Mouse (Mus musculus) embryonic facial prominence, embryonic 12.5 days (tissue): ENCODE measurements around the gene H2-M10.4. TPM values are rescaled to one million over a fixed set of nuclear protein-coding genes. Genes with fewer than 3 reads are reported as not detected.
"Not testable (repeated sequence)": the region's sequence is repeated elsewhere in the genome, so short reads cannot be mapped to it uniquely, and the experiment has no call there.

Experiments used
- ATAC-seq: fragments of 200-750 bp; cut with Nextera tagmentation; 2 replicates; pipeline ENCODE4 v1.8.0; 2017; ENCODE audit not compliant: insufficient number of reproducible peaks, insufficient read depth, low FRiP score, low TSS enrichment
- H3K27ac ChIP-seq: fragments of 300-500 bp; sonication (generic); 2 replicates; pipeline ENCODE4 v1.5.1; 2016; ENCODE audit warnings: mild to moderate bottlenecking
- H3K27me3 ChIP-seq: fragments of 300-500 bp; sonication (generic); 2 replicates; pipeline ENCODE4 v1.6.1; 2016; ENCODE audit warnings: mild to moderate bottlenecking, moderate library complexity
- H3K36me3 ChIP-seq: fragments of 300-500 bp; sonication (generic); 2 replicates; pipeline ENCODE4 v1.6.1; 2016; ENCODE audit warnings: mild to moderate bottlenecking
- H3K4me1 ChIP-seq: fragments of 300-500 bp; sonication (generic); 2 replicates; pipeline ENCODE4 v1.6.1; 2016
- H3K4me2 ChIP-seq: fragments of 300-500 bp; sonication (generic); replicated peaks from 2 replicates; pipeline ENCODE4 v1.6.1; 2016; ENCODE audit warnings: mild to moderate bottlenecking, moderate library complexity
- H3K4me3 ChIP-seq: fragments of 300-500 bp; sonication (generic); 2 replicates; pipeline ENCODE4 v1.5.1; 2016; ENCODE audit warnings: mild to moderate bottlenecking
- H3K9ac ChIP-seq: fragments of 300-500 bp; sonication (generic); 2 replicates; pipeline ENCODE4 v1.6.1; 2016; ENCODE audit warnings: mild to moderate bottlenecking, moderate library complexity
- H3K9me3 ChIP-seq: fragments of 300-500 bp; sonication (generic); 2 replicates; pipeline ENCODE4 v1.6.1; 2016; ENCODE audit warnings: mild to moderate bottlenecking, moderate library complexity
- WGBS: fragments of 180-500 bp; shearing (Covaris S2); methylation state at CpG from one replicate; pipeline ENCODE4 v1.1.7; 2016; 5-methylcytosine and 5-hydroxymethylcytosine counted together
- polyA plus RNA-seq: library from polyadenylated mRNA; unstranded; fragments of >200 nt; fragmentation: Nextera tagmentation; extraction: Ambion mirVana; gene quantifications from 2 replicates; pipeline ENCODE4 v1.2.1, GENCODE M21; 2016

H2-M10.4 gene
- polyA plus RNA-seq, result not detected in 2 replicates

DNA sequence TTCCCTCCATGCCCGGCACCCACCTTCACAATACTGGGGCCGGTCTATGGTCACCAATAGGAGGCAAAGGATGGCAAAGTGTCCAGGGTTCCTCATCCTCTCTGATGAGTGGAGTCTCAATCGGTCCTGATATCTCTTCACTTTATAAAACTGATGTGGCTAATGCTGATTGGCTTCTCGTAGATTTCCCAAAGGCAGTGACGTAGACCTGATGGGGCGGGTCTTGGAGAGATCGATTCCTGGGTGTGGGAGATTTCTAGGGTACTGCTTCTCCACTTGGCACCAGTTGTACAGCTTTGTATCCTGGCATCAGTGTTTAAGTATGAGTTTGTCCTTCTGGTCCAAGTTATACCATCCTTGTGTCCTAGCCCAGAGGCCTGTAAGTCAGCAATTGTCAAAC is at the start of gene H2-M10.4:
Gene H2-M10.4, minus strand, starts transcription at position 101 of the 400 bp plus-strand sequence.
- H3K4me3 ChIP-seq, result no peak within 1 kb of the TSS
- no peaks in the 10 kb centered on the region for H3K4me1 ChIP-seq
- ATAC-seq, result no peak
- 90% methylated on average over 7 of the region's 7 CpGs for WGBS
- H3K36me3 ChIP-seq, result no peaks in the 10 kb centered on the region
- no peaks in the 10 kb centered on the region for H3K9me3 ChIP-seq
- H3K27ac ChIP-seq, result no peak within 1 kb of the TSS
- H3K9ac ChIP-seq, result no peak within 1 kb of the TSS
- H3K4me2 ChIP-seq, result no peak within 1 kb of the TSS
- H3K27me3 ChIP-seq, result no peaks in the 10 kb centered on the region

DNA sequence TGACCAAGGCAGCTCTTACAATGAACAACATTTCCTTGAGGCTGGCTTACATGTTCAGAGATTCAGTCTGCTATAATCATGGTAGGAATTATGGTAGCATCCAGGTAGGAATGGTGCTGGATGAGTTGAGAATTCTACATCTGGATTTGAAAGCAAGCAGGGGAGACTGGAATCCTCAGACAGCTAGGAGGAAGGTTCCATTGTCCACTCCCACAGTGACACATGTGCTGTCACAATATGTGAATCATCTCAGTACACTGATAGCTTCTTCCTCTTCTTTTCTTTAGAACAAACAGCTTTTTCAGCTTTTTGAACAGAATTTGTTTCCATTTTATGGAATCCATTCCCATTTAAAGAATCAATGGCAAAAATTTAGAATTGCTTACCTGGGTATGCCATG is 41.8 kb upstream of the H2-M10.4 start:
- no peaks in the 10 kb centered on the region for H3K4me1 ChIP-seq
- no peaks in the 10 kb centered on the region for H3K9me3 ChIP-seq
- no peaks in the 10 kb centered on the region for H3K27me3 ChIP-seq
- H3K36me3 ChIP-seq, result no peaks in the 10 kb centered on the region
- no peak overlapping the region for H3K4me2 ChIP-seq
- no peak overlapping the region for H3K4me3 ChIP-seq
- H3K27ac ChIP-seq, result no peak overlapping the region
- ATAC-seq, result no peak
- no peak overlapping the region for H3K9ac ChIP-seq

GRCm38 (mm10) chr17:36500435-36500834 is 38.3 kb upstream of the H2-M10.4 start:
- no peak overlapping the region for H3K27ac ChIP-seq
- H3K4me1 ChIP-seq, result no peaks in the 10 kb centered on the region
- no peaks in the 10 kb centered on the region for H3K36me3 ChIP-seq
- no peak for ATAC-seq
- H3K4me3 ChIP-seq, result no peak overlapping the region
- no peaks in the 10 kb centered on the region for H3K9me3 ChIP-seq
- no peak overlapping the region for H3K4me2 ChIP-seq
- H3K27me3 ChIP-seq, result no peaks in the 10 kb centered on the region
- no peak overlapping the region for H3K9ac ChIP-seq
- WGBS, result 65% methylated on average over 1 of the region's 1 CpGs

GRCm38 (mm10) chr17:36488181-36488580 is 26.0 kb upstream of the H2-M10.4 start:
- 94% methylated on average over 16 of the region's 16 CpGs for WGBS
- not testable (repeated sequence) for H3K27ac ChIP-seq, H3K4me3 ChIP-seq, H3K4me2 ChIP-seq, H3K36me3 ChIP-seq, H3K9ac ChIP-seq, ATAC-seq, H3K9me3 ChIP-seq, H3K27me3 ChIP-seq, H3K4me1 ChIP-seq

- Histone ChIP-seq H3K4me2 (no peak overlapping the region), H3K27me3 (no peaks in the 10 kb centered on the region), H3K9me3 (no peaks in the 10 kb centered on the region), H3K4me1 (no peaks in the 10 kb centered on the region), H3K36me3 (no peaks in the 10 kb centered on the region), H3K4me3 (no peak overlapping the region), H3K9ac (no peak overlapping the region), H3K27ac (no peak overlapping the region)
- no peak for ATAC-seq
- 82% methylated on average over 1 of the region's 1 CpGs for WGBS
Observed at GRCm38 (mm10) chr17:36486687-36487230, 24.6 kb upstream of the H2-M10.4 start.

GRCm38 (mm10) chr17:36483865-36484264 is 21.7 kb upstream of the H2-M10.4 start:
- Histone ChIP-seq H3K27me3 (no peaks in the 10 kb centered on the region), H3K9me3 (no peaks in the 10 kb centered on the region), H3K4me3 (no peak overlapping the region), H3K36me3 (no peaks in the 10 kb centered on the region), H3K9ac (no peak overlapping the region), H3K4me2 (no peak overlapping the region), H3K4me1 (no peaks in the 10 kb centered on the region), H3K27ac (no peak overlapping the region)
- 80% methylated on average over 3 of the region's 3 CpGs for WGBS
- no peak for ATAC-seq

DNA sequence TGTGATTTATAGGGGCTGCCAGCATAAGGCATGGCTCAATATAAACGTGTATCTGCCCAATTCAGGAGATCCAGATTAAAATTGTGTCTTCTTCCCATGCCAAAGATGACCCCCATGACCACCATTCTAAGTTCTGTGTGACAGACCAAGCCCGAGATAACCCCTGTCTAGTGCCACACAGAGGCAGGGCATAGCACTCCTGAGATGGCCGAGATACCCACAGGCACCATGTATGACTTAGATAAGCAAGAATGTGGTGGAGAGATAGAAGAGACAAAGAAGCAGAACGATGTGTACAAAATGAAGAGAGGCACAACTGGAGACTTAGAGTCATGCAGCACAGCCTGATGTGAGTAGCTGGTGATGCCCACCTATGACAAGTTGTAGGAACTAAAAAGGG is 5.9 kb downstream of the H2-M10.4 start:
- Histone ChIP-seq H3K27me3 (no peaks in the 10 kb centered on the region), H3K9me3 (no peaks in the 10 kb centered on the region), H3K4me1 (no peaks in the 10 kb centered on the region), H3K9ac (no peak overlapping the region), H3K36me3 (no peaks in the 10 kb centered on the region), H3K4me3 (no peak overlapping the region), H3K4me2 (no peak overlapping the region), H3K27ac (no peak overlapping the region)
- 75% methylated on average over 4 of the region's 4 CpGs for WGBS
- ATAC-seq, result no peak

- WGBS, result 77% methylated on average over 2 of the region's 2 CpGs
- Histone ChIP-seq H3K4me2 (no peak overlapping the region), H3K27ac (no peak overlapping the region), H3K4me1 (no peaks in the 10 kb centered on the region), H3K9me3 (no peaks in the 10 kb centered on the region), H3K4me3 (no peak overlapping the region), H3K9ac (no peak overlapping the region), H3K27me3 (no peaks in the 10 kb centered on the region), H3K36me3 (no peaks in the 10 kb centered on the region)
- no peak for ATAC-seq
Observed at GRCm38 (mm10) chr17:36431411-36431810, 30.7 kb downstream of the H2-M10.4 start.

GRCm38 (mm10) chr17:36418091-36418754 is 43.9 kb downstream of the H2-M10.4 start:
- Histone ChIP-seq H3K4me3 (no peak overlapping the region), H3K9me3 (no peaks in the 10 kb centered on the region), H3K27me3 (no peaks in the 10 kb centered on the region), H3K27ac (no peak overlapping the region), H3K4me2 (no peak overlapping the region), H3K4me1 (no peaks in the 10 kb centered on the region), H3K9ac (no peak overlapping the region), H3K36me3 (no peaks in the 10 kb centered on the region)
- ATAC-seq, result no peak
- WGBS, result 26% methylated on average over 4 of the region's 4 CpGs

- Histone ChIP-seq H3K4me3 (no peak overlapping the region), H3K36me3 (no peaks in the 10 kb centered on the region), H3K9me3 (no peaks in the 10 kb centered on the region), H3K4me1 (no peaks in the 10 kb centered on the region), H3K4me2 (no peak overlapping the region), H3K27me3 (no peaks in the 10 kb centered on the region), H3K27ac (no peak overlapping the region), H3K9ac (no peak overlapping the region)
- WGBS, result 59% methylated on average over 2 of the region's 2 CpGs
- ATAC-seq, result no peak
Observed at GRCm38 (mm10) chr17:36417416-36417815, 44.7 kb downstream of the H2-M10.4 start.

DNA sequence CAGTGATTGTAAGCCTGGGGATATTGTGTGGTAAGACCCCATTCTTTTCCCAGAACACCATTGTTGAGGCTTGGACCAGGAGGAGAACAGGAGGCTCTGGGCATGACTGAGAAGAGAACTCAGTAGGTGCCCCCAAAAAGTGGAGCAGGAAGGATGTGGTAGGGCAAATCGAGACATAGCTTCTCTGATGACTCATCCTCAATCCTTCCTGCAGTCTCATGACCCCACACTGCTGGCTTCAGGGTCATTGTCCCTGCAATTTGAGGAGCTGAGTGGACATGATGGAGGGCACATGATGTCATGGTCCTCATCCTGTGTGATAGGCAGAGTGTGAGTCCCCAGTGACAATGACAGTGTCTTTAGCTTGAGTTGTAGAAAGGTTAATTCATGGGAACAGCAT is 46.7 kb downstream of the H2-M10.4 start:
- WGBS, result 64% methylated on average over 1 of the region's 1 CpGs
- ATAC-seq, result no peak
- Histone ChIP-seq H3K27ac (no peak overlapping the region), H3K9me3 (no peaks in the 10 kb centered on the region), H3K4me2 (no peak overlapping the region), H3K4me1 (no peaks in the 10 kb centered on the region), H3K9ac (no peak overlapping the region), H3K36me3 (no peaks in the 10 kb centered on the region), H3K4me3 (no peak overlapping the region), H3K27me3 (no peaks in the 10 kb centered on the region)

- H3K4me1 ChIP-seq, result no peaks in the 10 kb centered on the region
- no peaks in the 10 kb centered on the region for H3K9me3 ChIP-seq
- 96% methylated on average over 1 of the region's 1 CpGs for WGBS
- H3K4me2 ChIP-seq, result no peak overlapping the region
- no peak overlapping the region for H3K9ac ChIP-seq
- H3K27ac ChIP-seq, result no peak overlapping the region
- no peaks in the 10 kb centered on the region for H3K27me3 ChIP-seq
- H3K36me3 ChIP-seq, result no peaks in the 10 kb centered on the region
- no peak overlapping the region for H3K4me3 ChIP-seq
- no peak for ATAC-seq
Observed at GRCm38 (mm10) chr17:36414361-36414760, 47.8 kb downstream of the H2-M10.4 start.
